Mouse (Mus musculus) neural tube, embryonic 14.5 days (tissue): Measurements from ENCODE around the gene Il1rn. TPM values are rescaled to one million over a fixed set of nuclear protein-coding genes. Genes with fewer than 3 reads are reported as not detected.

ENCODE experiments used
- ATAC-seq: fragments of 200-750 bp; cut with Nextera tagmentation; 2 replicates; pipeline ENCODE4 v1.8.0; 2017; ENCODE audit warnings: low read depth, mild to moderate bottlenecking, moderate TSS enrichment, moderate library complexity
- H3K27ac ChIP-seq: fragments of 300-500 bp; sonication (generic); 2 replicates; pipeline ENCODE4 v1.5.1; 2014; ENCODE audit warnings: low read depth, mild to moderate bottlenecking, control low read depth, low read length, moderate library complexity, mixed read lengths
- H3K27me3 ChIP-seq: fragments of 300-500 bp; sonication (generic); 2 replicates; pipeline ENCODE4 v1.6.1; 2014; ENCODE audit warnings: low read length; ENCODE audit not compliant: control insufficient read depth, insufficient read depth
- H3K36me3 ChIP-seq: fragments of 300-500 bp; sonication (generic); 2 replicates; pipeline ENCODE4 v1.6.1; 2014; ENCODE audit warnings: low read length, mixed read lengths; ENCODE audit not compliant: control insufficient read depth, insufficient read depth
- H3K4me1 ChIP-seq: fragments of 300-500 bp; sonication (generic); 2 replicates; pipeline ENCODE4 v1.6.1; 2014; ENCODE audit warnings: low read length; ENCODE audit not compliant: control insufficient read depth, insufficient read depth
- H3K4me2 ChIP-seq: fragments of 300-500 bp; sonication (generic); 2 replicates; pipeline ENCODE4 v1.6.1; 2014; ENCODE audit warnings: mild to moderate bottlenecking, low read depth, low read length, control low read depth
- H3K4me3 ChIP-seq: fragments of 300-500 bp; sonication (generic); 2 replicates; pipeline ENCODE4 v1.5.1; 2014; ENCODE audit warnings: low read depth, low read length, control low read depth, mixed read lengths
- H3K9ac ChIP-seq: fragments of 300-500 bp; sonication (generic); replicated peaks from 2 replicates; pipeline ENCODE4 v1.6.1; 2014; ENCODE audit warnings: low read depth, mild to moderate bottlenecking, control low read depth, low read length, mixed read lengths
- H3K9me3 ChIP-seq: fragments of 300-500 bp; sonication (generic); 2 replicates; pipeline ENCODE4 v1.6.1; 2016; ENCODE audit warnings: low read length; ENCODE audit not compliant: control insufficient read depth
- WGBS: fragments of 180-500 bp; shearing (Covaris S2); extraction: QIAGEN DNeasy Blood & Tissue Kit; methylation state at CpG from one replicate; pipeline ENCODE4 v1.1.7; 2014; 5-methylcytosine and 5-hydroxymethylcytosine counted together
- polyA plus RNA-seq: library from polyadenylated mRNA; unstranded; fragments of >200 nt; fragmentation: Nextera tagmentation; extraction: Ambion mirVana; gene quantifications from 2 replicates; pipeline ENCODE4 v1.2.1, GENCODE M21; 2014

The Il1rn gene
- polyA plus RNA-seq, 1 experiment from 2014 or later = not detected

DNA sequence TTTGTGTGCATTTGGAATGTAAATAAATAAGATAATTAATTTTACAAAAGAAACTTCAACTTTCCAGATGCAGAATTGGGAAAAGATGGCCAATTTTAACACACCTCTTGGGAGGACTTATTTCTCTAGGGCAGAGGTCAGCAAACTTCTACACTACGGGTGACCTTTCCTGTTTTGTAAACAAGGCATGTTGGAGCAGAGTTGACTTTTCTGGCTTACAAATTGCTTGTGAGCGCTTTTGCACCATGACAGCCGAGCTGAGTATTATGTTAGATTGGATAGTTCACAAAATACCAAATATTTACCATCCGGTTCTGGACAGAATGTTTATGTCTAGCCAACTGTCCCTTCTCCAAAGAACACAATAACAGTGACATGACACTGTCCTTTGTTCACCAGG, 8.0 kb downstream of the Il1rn start:
- WGBS = 84% methylated on average over 4 of the region's 4 CpGs
- Histone ChIP-seq H3K4me3 (no peak overlapping the region), H3K27me3 (no peaks in the 10 kb centered on the region), H3K9ac (no peak overlapping the region), H3K27ac (no peak overlapping the region), H3K4me2 (no peak overlapping the region), H3K4me1 (no peaks in the 10 kb centered on the region), H3K36me3 (no peaks in the 10 kb centered on the region), H3K9me3 (no peaks in the 10 kb centered on the region)
- no peak for ATAC-seq

DNA sequence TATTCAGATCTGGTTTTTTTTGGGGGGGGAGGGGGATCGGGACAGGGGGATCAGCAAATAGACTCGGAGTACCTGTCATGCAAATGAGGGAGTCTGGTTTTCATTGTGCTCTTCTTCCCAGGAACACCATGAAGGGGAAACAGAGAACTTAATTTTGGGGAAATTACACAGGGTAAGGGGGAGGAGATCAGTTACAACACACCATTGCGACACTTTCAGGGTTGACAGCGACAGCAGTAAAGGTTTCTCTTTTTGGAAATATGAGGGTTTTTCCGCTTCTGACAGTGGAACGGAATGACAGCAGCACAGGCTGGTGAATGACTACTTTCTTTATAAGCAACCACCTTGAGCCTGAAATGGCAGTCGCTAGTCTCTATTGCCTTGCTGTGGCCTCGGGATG, 8.4 kb downstream of the Il1rn start:
- H3K4me1 ChIP-seq = no peaks in the 10 kb centered on the region
- H3K4me2 ChIP-seq = no peak overlapping the region
- H3K27me3 ChIP-seq = no peaks in the 10 kb centered on the region
- no peak overlapping the region for H3K9ac ChIP-seq
- no peak for ATAC-seq
- no peak overlapping the region for H3K27ac ChIP-seq
- H3K36me3 ChIP-seq = no peaks in the 10 kb centered on the region
- no peak overlapping the region for H3K4me3 ChIP-seq
- 78% methylated on average over 8 of the region's 8 CpGs for WGBS
- H3K9me3 ChIP-seq = no peaks in the 10 kb centered on the region

DNA sequence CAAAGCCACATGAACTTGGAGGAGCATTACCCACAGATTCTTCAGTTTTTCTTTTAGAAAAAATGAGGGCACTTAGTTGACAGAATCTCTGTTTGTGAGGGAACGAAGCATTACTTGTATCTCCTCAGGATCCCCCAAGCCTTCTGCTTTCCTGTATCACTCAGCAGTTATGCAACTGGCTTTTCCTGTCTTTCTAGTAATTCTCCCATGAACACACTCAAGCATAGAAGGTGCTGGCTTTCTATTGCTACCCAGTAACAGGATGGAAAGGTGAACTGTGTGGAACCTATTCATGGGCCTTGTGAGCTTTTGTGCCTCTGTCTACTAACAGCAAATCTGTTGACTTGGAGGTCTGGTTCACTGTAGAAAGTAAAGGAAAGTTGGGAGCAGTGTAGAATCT, 11.3 kb downstream of the Il1rn start:
- Histone ChIP-seq H3K27ac (no peak overlapping the region), H3K4me3 (no peak overlapping the region), H3K36me3 (no peaks in the 10 kb centered on the region), H3K9me3 (no peaks in the 10 kb centered on the region), H3K4me1 (no peaks in the 10 kb centered on the region), H3K9ac (no peak overlapping the region), H3K27me3 (no peaks in the 10 kb centered on the region), H3K4me2 (no peak overlapping the region)
- 80% methylated on average over 1 of the region's 1 CpGs for WGBS
- ATAC-seq = no peak

DNA sequence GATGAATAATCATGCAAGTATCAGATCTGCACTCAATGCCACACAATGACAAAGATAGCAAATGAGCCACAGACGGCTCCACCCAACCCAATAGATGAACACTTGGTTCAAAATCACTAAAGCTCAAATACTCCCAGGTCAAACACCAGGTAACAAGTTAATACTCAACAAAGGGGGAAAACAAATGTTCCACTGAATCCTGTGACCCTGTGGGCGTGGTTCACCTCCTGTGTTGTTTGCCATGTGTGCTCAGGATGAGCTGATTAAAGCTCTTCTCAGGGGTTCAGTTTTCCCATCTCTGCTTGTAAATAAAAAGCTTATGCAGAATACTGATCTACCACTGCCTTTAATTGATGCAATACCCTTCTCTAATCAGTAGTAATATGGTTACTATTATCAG, 14.5 kb downstream of the Il1rn start:
- Histone ChIP-seq H3K4me3 (no peak overlapping the region), H3K36me3 (no peaks in the 10 kb centered on the region), H3K9me3 (no peaks in the 10 kb centered on the region), H3K9ac (no peak overlapping the region), H3K27ac (no peak overlapping the region), H3K27me3 (no peaks in the 10 kb centered on the region), H3K4me2 (no peak overlapping the region), H3K4me1 (no peaks in the 10 kb centered on the region)
- 90% methylated on average over 2 of the region's 2 CpGs for WGBS
- no peak for ATAC-seq

DNA sequence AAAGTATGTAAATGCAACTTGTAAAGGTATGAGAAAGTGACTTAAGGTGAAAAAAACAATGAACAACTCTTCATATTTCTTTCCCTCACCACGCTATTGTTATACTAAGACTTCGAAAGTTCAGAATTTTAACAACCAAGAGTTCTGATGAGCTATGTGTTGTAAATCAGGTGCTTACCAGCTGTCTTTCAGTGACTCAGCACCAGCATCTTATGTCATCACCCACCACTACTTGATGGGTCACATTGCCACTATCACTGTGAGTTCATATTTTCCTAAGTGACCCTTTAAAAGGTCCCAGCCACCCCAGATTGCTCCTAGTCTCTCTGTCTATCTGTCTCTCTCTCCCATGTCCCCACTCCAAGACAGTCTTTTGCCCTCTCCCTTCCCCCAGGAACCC, 16.4 kb downstream of the Il1rn start:
- 94% methylated on average over 2 of the region's 2 CpGs for WGBS
- no peaks in the 10 kb centered on the region for H3K27me3 ChIP-seq
- no peaks in the 10 kb centered on the region for H3K36me3 ChIP-seq
- H3K4me2 ChIP-seq = no peak overlapping the region
- no peaks in the 10 kb centered on the region for H3K4me1 ChIP-seq
- H3K9me3 ChIP-seq = no peaks in the 10 kb centered on the region
- no peak overlapping the region for H3K9ac ChIP-seq
- H3K27ac ChIP-seq = no peak overlapping the region
- no peak overlapping the region for H3K4me3 ChIP-seq
- no peak for ATAC-seq

DNA sequence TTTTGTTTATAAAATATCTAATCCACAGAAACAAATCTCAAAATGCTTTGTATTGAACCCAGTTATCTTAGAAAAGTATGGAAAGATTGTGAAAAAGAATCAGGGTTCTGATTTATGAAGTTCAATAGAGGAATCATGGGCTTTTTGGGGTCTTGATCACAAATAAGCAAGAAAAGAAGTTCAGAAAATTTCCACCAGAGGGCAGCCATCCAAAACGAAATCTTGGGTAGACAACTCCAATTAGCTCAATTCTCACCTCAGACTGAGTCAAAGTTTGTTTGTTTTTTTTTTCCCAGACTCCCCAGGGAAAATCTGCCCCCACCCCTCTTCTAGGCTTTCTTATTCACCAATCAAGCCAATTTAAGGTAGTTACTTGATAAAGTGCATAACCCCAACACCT, 21.0 kb downstream of the Il1rn start:
- Histone ChIP-seq H3K27ac (no peak overlapping the region), H3K4me2 (no peak overlapping the region), H3K4me3 (no peak overlapping the region), H3K27me3 (no peaks in the 10 kb centered on the region), H3K9ac (no peak overlapping the region), H3K36me3 (no peaks in the 10 kb centered on the region), H3K4me1 (no peaks in the 10 kb centered on the region), H3K9me3 (no peaks in the 10 kb centered on the region)
- 14% methylated on average over 1 of the region's 1 CpGs for WGBS
- no peak for ATAC-seq

DNA sequence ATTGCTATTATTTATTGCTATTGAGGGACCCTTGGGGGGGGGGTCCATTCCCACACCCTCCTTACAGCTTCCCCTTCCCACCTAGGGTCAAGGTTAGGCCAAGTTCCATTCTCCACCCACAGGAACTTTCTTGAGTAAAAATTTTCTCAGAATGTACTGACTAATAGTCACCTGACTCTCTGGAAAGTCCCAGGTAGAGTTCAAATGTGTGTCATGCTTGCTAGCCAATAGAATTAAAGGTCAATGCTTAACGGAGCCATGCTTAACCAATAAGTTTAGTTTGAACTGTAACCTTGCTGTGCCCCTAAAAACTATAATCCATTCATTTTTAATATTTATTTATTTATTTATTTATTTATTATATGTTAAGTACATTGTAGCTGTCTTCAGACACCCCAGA, 22.7 kb downstream of the Il1rn start:
- Histone ChIP-seq H3K36me3 (no peaks in the 10 kb centered on the region), H3K4me1 (no peaks in the 10 kb centered on the region), H3K4me2 (no peak overlapping the region), H3K9me3 (no peaks in the 10 kb centered on the region), H3K27ac (no peak overlapping the region), H3K27me3 (no peaks in the 10 kb centered on the region), H3K9ac (no peak overlapping the region), H3K4me3 (no peak overlapping the region)
- ATAC-seq = no peak
- WGBS = 90% methylated on average over 1 of the region's 1 CpGs

DNA sequence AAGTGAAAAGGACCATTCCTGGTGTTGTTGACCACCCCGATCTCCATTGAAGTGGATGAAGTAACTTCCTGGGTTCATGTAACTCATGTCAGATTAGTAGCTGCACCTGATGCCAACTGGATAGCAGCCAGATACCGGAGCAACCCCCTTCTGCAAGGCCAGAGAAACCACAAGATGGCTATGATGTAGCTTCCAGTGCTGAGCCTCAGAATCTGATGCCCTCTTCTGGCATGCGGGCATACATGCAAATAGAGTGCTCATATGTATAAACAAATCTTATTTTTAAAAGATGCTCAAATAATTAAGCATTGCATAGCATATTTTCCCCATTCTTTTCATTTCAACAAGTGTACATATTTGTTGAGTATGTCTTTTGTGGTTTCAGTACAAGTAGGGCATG, 27.2 kb downstream of the Il1rn start:
- Histone ChIP-seq H3K9ac (no peak overlapping the region), H3K4me1 (0 out of 2 replicates have a peak, but pooled peaks cover 4% of the 10 kb centered on the region), H3K27me3 (no peaks in the 10 kb centered on the region), H3K9me3 (no peaks in the 10 kb centered on the region), H3K27ac (no peak overlapping the region), H3K4me3 (no peak overlapping the region), H3K4me2 (no peak overlapping the region), H3K36me3 (no peaks in the 10 kb centered on the region)
- 91% methylated on average over 3 of the region's 3 CpGs for WGBS
- no peak for ATAC-seq

DNA sequence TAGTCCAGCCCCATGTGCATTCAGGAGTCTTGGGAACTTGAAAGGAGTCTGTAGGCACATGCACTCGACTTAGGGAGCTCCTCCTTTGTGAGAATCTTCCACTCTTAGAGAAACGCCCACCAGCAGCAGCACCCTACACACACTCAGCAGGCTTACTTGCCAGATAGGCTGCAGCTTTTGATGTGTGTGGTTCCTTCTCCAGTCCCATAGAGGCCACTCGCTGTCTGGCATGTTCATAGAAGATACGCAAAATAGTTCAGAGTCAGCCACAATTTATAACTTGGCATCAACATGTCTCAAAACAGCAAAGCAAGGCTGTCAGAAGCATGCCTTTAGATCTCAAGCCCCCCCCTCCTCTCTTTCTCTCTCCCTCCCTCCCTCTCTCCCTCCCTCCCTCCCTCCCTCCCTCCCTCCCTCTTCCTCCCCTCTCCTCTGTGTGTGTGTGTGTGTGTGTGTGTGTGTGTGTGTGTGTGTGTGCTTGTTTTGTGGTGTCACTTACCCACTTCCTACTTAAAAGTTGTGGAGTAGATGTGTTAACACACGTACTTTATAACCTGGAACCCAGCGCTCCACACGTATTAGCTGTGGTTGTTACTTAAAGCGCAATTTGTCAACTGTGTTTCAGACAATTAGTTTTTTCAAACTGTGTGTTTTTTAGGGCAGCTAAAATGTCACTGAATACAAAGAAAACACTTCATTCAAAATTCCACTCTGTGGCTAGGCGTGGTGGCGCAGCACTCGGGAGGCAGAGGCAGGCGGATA, 29.7 kb downstream of the Il1rn start:
- no peaks in the 10 kb centered on the region for H3K36me3 ChIP-seq
- 0 out of 2 replicates have a peak, but pooled peaks cover 4% of the 10 kb centered on the region for H3K4me1 ChIP-seq
- ATAC-seq = no peak
- no peak overlapping the region for H3K4me3 ChIP-seq
- no peaks in the 10 kb centered on the region for H3K27me3 ChIP-seq
- H3K9me3 ChIP-seq = no peaks in the 10 kb centered on the region
- H3K4me2 ChIP-seq = no peak overlapping the region
- 75% methylated on average over 12 of the region's 12 CpGs for WGBS
- H3K27ac ChIP-seq = no peak overlapping the region
- no peak overlapping the region for H3K9ac ChIP-seq
